Mouse (Mus musculus) limb, embryonic 10.5 days (tissue): ENCODE results near the gene Myl6. TPM values are rescaled to one million over a fixed set of nuclear protein-coding genes. Genes with fewer than 3 reads are reported as not detected.
A peak's percentile ranks its signal among the peaks of the same experiment; 100 is the strongest.

Experiments
- DNase-seq: peaks from one replicate; pipeline ENCODE4 v3.0.0-alpha.2; 2017; ENCODE audit warnings: low spot score
- H3K27ac ChIP-seq: fragments of 300-500 bp; sonication (generic); 2 replicates; pipeline ENCODE4 v1.5.1; 2016; ENCODE audit warnings: mild to moderate bottlenecking
- H3K27me3 ChIP-seq: fragments of 300-500 bp; sonication (generic); 2 replicates; pipeline ENCODE4 v1.6.1; 2016; ENCODE audit warnings: low read depth, mild to moderate bottlenecking; ENCODE audit not compliant: poor library complexity, severe bottlenecking
- H3K36me3 ChIP-seq: fragments of 300-500 bp; sonication (generic); 2 replicates; pipeline ENCODE4 v1.6.1; 2016; ENCODE audit warnings: mild to moderate bottlenecking, moderate library complexity
- H3K4me1 ChIP-seq: fragments of 300-500 bp; sonication (generic); 2 replicates; pipeline ENCODE4 v1.6.1; 2016
- H3K4me3 ChIP-seq: fragments of 300-500 bp; sonication (generic); 2 replicates; pipeline ENCODE4 v1.5.1; 2016; ENCODE audit warnings: mild to moderate bottlenecking, moderate library complexity
- H3K9me3 ChIP-seq: fragments of 300-500 bp; sonication (generic); replicated peaks from 2 replicates; pipeline ENCODE4 v1.6.1; 2016; ENCODE audit warnings: mild to moderate bottlenecking
- WGBS: fragments of 180-500 bp; shearing (Covaris S2); methylation state at CpG from one replicate; pipeline ENCODE4 v1.1.7; 2016; 5-methylcytosine and 5-hydroxymethylcytosine counted together
- polyA plus RNA-seq: library from polyadenylated mRNA; unstranded; fragments of >200 nt; fragmentation: Nextera tagmentation; extraction: Ambion mirVana; gene quantifications from 2 replicates; pipeline ENCODE4 v1.2.1, GENCODE M21; 2016

Myl6 gene
- polyA plus RNA-seq, 1 experiment from 2014 or later, result 729 TPM

- Histone ChIP-seq H3K4me3 (no peak overlapping the region), H3K27me3 (no peaks in the 10 kb centered on the region), H3K27ac (no peak overlapping the region), H3K9me3 (no peaks in the 10 kb centered on the region), H3K4me1 (no peaks in the 10 kb centered on the region), H3K36me3 (0 out of 2 replicates have a peak, but pooled peaks cover 3% of the 10 kb centered on the region)
- 80% methylated on average over 9 of the region's 9 CpGs for WGBS
- no peak for DNase-seq
These were observed 10.9 kb upstream of the Myl6 start for GRCm38 (mm10) chr10:128504641-128505370.

GRCm38 (mm10) chr10:128504012-128504411 is 10.1 kb upstream of the Myl6 start:
- no peak for DNase-seq
- no peak overlapping the region for H3K4me3 ChIP-seq
- H3K36me3 ChIP-seq, result 0 out of 2 replicates have a peak, but pooled peaks cover 3% of the 10 kb centered on the region
- no peak overlapping the region for H3K27ac ChIP-seq
- no peaks in the 10 kb centered on the region for H3K9me3 ChIP-seq
- no peaks in the 10 kb centered on the region for H3K27me3 ChIP-seq
- peaks cover 6% of the 10 kb centered on the region for H3K4me1 ChIP-seq
- 88% methylated on average over 3 of the region's 3 CpGs for WGBS

- WGBS, result 79% methylated on average over 8 of the region's 8 CpGs
- H3K4me1 ChIP-seq, result peaks cover 6% of the 10 kb centered on the region
- no peaks in the 10 kb centered on the region for H3K27me3 ChIP-seq
- no peak overlapping the region for H3K27ac ChIP-seq
- no peaks in the 10 kb centered on the region for H3K9me3 ChIP-seq
- no peak overlapping the region for H3K4me3 ChIP-seq
- DNase-seq, result no peak
- 0 out of 2 replicates have a peak, but pooled peaks cover 3% of the 10 kb centered on the region for H3K36me3 ChIP-seq
These were observed 9.6 kb upstream of the Myl6 start for GRCm38 (mm10) chr10:128503532-128503931.

GRCm38 (mm10) chr10:128502341-128502740 is 8.4 kb upstream of the Myl6 start:
- WGBS, result 77% methylated on average over 5 of the region's 5 CpGs
- H3K27ac ChIP-seq, result no peak overlapping the region
- H3K9me3 ChIP-seq, result no peaks in the 10 kb centered on the region
- no peak for DNase-seq
- H3K36me3 ChIP-seq, result 0 out of 2 replicates have a peak, but pooled peaks cover 3% of the 10 kb centered on the region
- H3K4me1 ChIP-seq, result peaks cover 14% of the 10 kb centered on the region
- no peak overlapping the region for H3K4me3 ChIP-seq
- no peaks in the 10 kb centered on the region for H3K27me3 ChIP-seq

- peak; percentile 75 for DNase-seq
- H3K4me1 ChIP-seq, result peaks cover 33% of the 10 kb centered on the region
- peak overlapping the region; percentile 85 for H3K27ac ChIP-seq
- WGBS, result 2% methylated on average over 21 of the region's 21 CpGs
- H3K9me3 ChIP-seq, result no peaks in the 10 kb centered on the region
- H3K4me3 ChIP-seq, result peak overlapping the region; percentile 65
- peaks cover 7% of the 10 kb centered on the region for H3K27me3 ChIP-seq
- H3K36me3 ChIP-seq, result 0 out of 2 replicates have a peak, but pooled peaks cover 3% of the 10 kb centered on the region
These were observed 5.2 kb upstream of the Myl6 start for GRCm38 (mm10) chr10:128499116-128499671.

GRCm38 (mm10) chr10:128498590-128498989 is 4.6 kb upstream of the Myl6 start, which contains the start of gene Myl6b:
Myl6b (minus strand) TSS chr10:128498685.
- WGBS, result under 1% methylated on average over 27 of the region's 27 CpGs
- Histone ChIP-seq H3K27ac (peak within 1 kb of the TSS; percentile 85), H3K4me3 (peak within 1 kb of the TSS; percentile 65), H3K9me3 (no peaks in the 10 kb centered on the region), H3K27me3 (peaks cover 7% of the 10 kb centered on the region), H3K36me3 (0 out of 2 replicates have a peak, but pooled peaks cover 3% of the 10 kb centered on the region), H3K4me1 (peaks cover 33% of the 10 kb centered on the region)
- DNase-seq, result peak; percentile 97

- no peak for DNase-seq
- Histone ChIP-seq H3K36me3 (peaks cover 2% of the 10 kb centered on the region; the same call in 1 of the 2 replicates), H3K9me3 (no peaks in the 10 kb centered on the region), H3K4me3 (peak overlapping the region; percentile 14; the same call in 1 of the 2 replicates), H3K4me1 (peaks cover 40% of the 10 kb centered on the region), H3K27ac (no peak overlapping the region), H3K27me3 (peaks cover 7% of the 10 kb centered on the region)
- WGBS, result 45% methylated on average over 6 of the region's 6 CpGs
These were observed 3.3 kb upstream of the Myl6 start for GRCm38 (mm10) chr10:128497134-128497737.

- H3K27ac ChIP-seq, result no peak overlapping the region
- no peak for DNase-seq
- peak overlapping the region; percentile 14; the same call in 1 of the 2 replicates for H3K4me3 ChIP-seq
- peaks cover 7% of the 10 kb centered on the region for H3K27me3 ChIP-seq
- H3K9me3 ChIP-seq, result no peaks in the 10 kb centered on the region
- 43% methylated on average over 6 of the region's 6 CpGs for WGBS
- peaks cover 9% of the 10 kb centered on the region for H3K36me3 ChIP-seq
- H3K4me1 ChIP-seq, result peaks cover 46% of the 10 kb centered on the region
These were observed 2.6 kb upstream of the Myl6 start for GRCm38 (mm10) chr10:128496509-128497077.

- Histone ChIP-seq H3K27ac (no peak overlapping the region), H3K36me3 (peaks cover 16% of the 10 kb centered on the region), H3K27me3 (peaks cover 7% of the 10 kb centered on the region)
These were observed 2.0 kb upstream of the Myl6 start for GRCm38 (mm10) chr10:128495903-128496302.

GRCm38 (mm10) chr10:128495270-128495669 is 1.3 kb upstream of the Myl6 start:
- peaks cover 7% of the 10 kb centered on the region for H3K27me3 ChIP-seq
- peaks cover 22% of the 10 kb centered on the region for H3K36me3 ChIP-seq
- no peaks in the 10 kb centered on the region for H3K9me3 ChIP-seq
- peaks cover 54% of the 10 kb centered on the region for H3K4me1 ChIP-seq
- no peak overlapping the region for H3K27ac ChIP-seq
- DNase-seq, result no peak
- peak overlapping the region; percentile 65 for H3K4me3 ChIP-seq
- WGBS, result 88% methylated on average over 2 of the region's 2 CpGs

More at GRCm38 (mm10) chr10:128495903-128496302, 2.0 kb upstream of the Myl6 start:
- H3K4me3 ChIP-seq, result no peak overlapping the region
- peaks cover 53% of the 10 kb centered on the region for H3K4me1 ChIP-seq
- no peak for DNase-seq
- whole genome bisulfite sequencing, result 77% methylated on average over 4 of the region's 4 CpGs
- no peaks in the 10 kb centered on the region for H3K9me3 ChIP-seq

GRCm38 (mm10) chr10:128494667-128495245 is 811 bp upstream of the Myl6 start:
- H3K27ac ChIP-seq, result peak overlapping the region; percentile 90
- no peaks in the 10 kb centered on the region for H3K9me3 ChIP-seq
- no peak for DNase-seq
- H3K27me3 ChIP-seq, result peaks cover 7% of the 10 kb centered on the region
- 62% methylated on average over 11 of the region's 11 CpGs for WGBS
- peak overlapping the region; percentile 65 for H3K4me3 ChIP-seq
- H3K36me3 ChIP-seq, result peaks cover 27% of the 10 kb centered on the region
- H3K4me1 ChIP-seq, result peaks cover 54% of the 10 kb centered on the region

- DNase-seq, result peak; percentile 47
- Histone ChIP-seq H3K9me3 (no peaks in the 10 kb centered on the region), H3K4me1 (peaks cover 46% of the 10 kb centered on the region), H3K36me3 (peaks cover 42% of the 10 kb centered on the region), H3K27me3 (peaks cover 7% of the 10 kb centered on the region), H3K27ac (peak overlapping the region; percentile 90), H3K4me3 (peak overlapping the region; percentile 65)
- WGBS, result 0% methylated on average over 12 of the region's 12 CpGs
These were observed 638 bp downstream of the Myl6 start for GRCm38 (mm10) chr10:128493319-128493694.
